Mouse (Mus musculus): ENCODE results near the gene Apoc1. TPM values are rescaled to one million over a fixed set of nuclear protein-coding genes. Genes with fewer than 3 reads are reported as not detected.
A peak's percentile ranks its signal among the peaks of the same experiment; 100 is the strongest.

Gene Apoc1
- 190 and 197 TPM in 2 replicates for polyA plus RNA-seq (2016; fragmentation: Nextera tagmentation; extraction: Ambion mirVana)

GRCm38 (mm10) chr7:19691873-19692865 is at the start of gene Apoc1:
TSS of gene Apoc1 (minus strand) at chr7:19692660.
- peaks cover under 1% of the 10 kb centered on the region; the same call in 1 of the 2 replicates for H3K27me3 ChIP-seq (replicated peaks)
- ATAC-seq, result no peak
- peak within 1 kb of the TSS; percentile 30; the same call in 1 of the 2 replicates for H3K9ac ChIP-seq
- WGBS (ENCODE audit: insufficient replicate concordance), result 51% methylated on average over 28 of the region's 28 CpGs
- peak within 1 kb of the TSS; percentile 89 for H3K27ac ChIP-seq
- H3K4me2 ChIP-seq, result peak within 1 kb of the TSS; percentile 45
- H3K36me3 ChIP-seq, result peaks cover 14% of the 10 kb centered on the region
- peaks cover 70% of the 10 kb centered on the region for H3K4me1 ChIP-seq
- no peaks in the 10 kb centered on the region for H3K9me3 ChIP-seq (replicated peaks)
- H3K4me3 ChIP-seq, result peak within 1 kb of the TSS; percentile 18

- 26% methylated on average over 8 of the region's 8 CpGs for WGBS (ENCODE audit: insufficient replicate concordance)
- H3K9ac ChIP-seq, result 0 out of 2 replicates have a peak overlapping the region, but pooled peaks have one; percentile 15
Measured at GRCm38 (mm10) chr7:19741329-19742031, 49.0 kb upstream of the Apoc1 start.

GRCm38 (mm10) chr7:19740269-19740668 is 47.8 kb upstream of the Apoc1 start:
- H3K9me3 ChIP-seq (replicated peaks), result no peaks in the 10 kb centered on the region
- no peaks in the 10 kb centered on the region for H3K27me3 ChIP-seq (replicated peaks)
- no peak overlapping the region for H3K9ac ChIP-seq
- no peak overlapping the region for H3K27ac ChIP-seq
- H3K4me1 ChIP-seq, result peaks cover 72% of the 10 kb centered on the region
- no peak overlapping the region for H3K4me2 ChIP-seq
- H3K4me3 ChIP-seq, result no peak overlapping the region
- 68% methylated on average over 11 of the region's 11 CpGs for WGBS (ENCODE audit: insufficient replicate concordance)
- no peak for ATAC-seq
- peaks cover 39% of the 10 kb centered on the region for H3K36me3 ChIP-seq

More at GRCm38 (mm10) chr7:19741329-19742031, 49.0 kb upstream of the Apoc1 start:
- Histone ChIP-seq H3K9me3 (replicated peaks) (no peaks in the 10 kb centered on the region), H3K27ac (peak overlapping the region; percentile 61), H3K4me1 (peaks cover 72% of the 10 kb centered on the region), H3K36me3 (peaks cover 33% of the 10 kb centered on the region), H3K4me3 (no peak overlapping the region), H3K27me3 (replicated peaks) (no peaks in the 10 kb centered on the region; the same call in 1 of the 2 replicates), H3K4me2 (peak overlapping the region; percentile 16; the same call in 1 of the 2 replicates)
- peak; percentile 25; the same call in 1 of the 2 replicates for ATAC-seq

GRCm38 (mm10) chr7:19738771-19739170 is 46.3 kb upstream of the Apoc1 start:
- H3K27me3 ChIP-seq (replicated peaks), result no peaks in the 10 kb centered on the region
- H3K36me3 ChIP-seq, result peaks cover 48% of the 10 kb centered on the region
- peaks cover 66% of the 10 kb centered on the region for H3K4me1 ChIP-seq
- H3K4me2 ChIP-seq, result no peak overlapping the region
- no peak for ATAC-seq
- H3K9me3 ChIP-seq (replicated peaks), result no peaks in the 10 kb centered on the region
- no peak overlapping the region for H3K9ac ChIP-seq
- 83% methylated on average over 3 of the region's 3 CpGs for WGBS (ENCODE audit: insufficient replicate concordance)
- H3K27ac ChIP-seq, result no peak overlapping the region
- no peak overlapping the region for H3K4me3 ChIP-seq

- Histone ChIP-seq H3K4me2 (peak overlapping the region; percentile 70), H3K36me3 (peaks cover 56% of the 10 kb centered on the region), H3K27me3 (replicated peaks) (no peaks in the 10 kb centered on the region), H3K27ac (peak overlapping the region; percentile 89), H3K9me3 (replicated peaks) (no peaks in the 10 kb centered on the region), H3K4me3 (peak overlapping the region; percentile 26; the same call in 1 of the 2 replicates), H3K9ac (peak overlapping the region; percentile 39), H3K4me1 (peaks cover 46% of the 10 kb centered on the region)
- peak; percentile 91 for ATAC-seq
- WGBS (ENCODE audit: insufficient replicate concordance), result 23% methylated on average over 15 of the region's 16 CpGs
Measured at GRCm38 (mm10) chr7:19736389-19737057, 44.1 kb upstream of the Apoc1 start.

GRCm38 (mm10) chr7:19734178-19734666 is 41.8 kb upstream of the Apoc1 start:
- no peak overlapping the region for H3K4me3 ChIP-seq
- H3K36me3 ChIP-seq, result peaks cover 71% of the 10 kb centered on the region
- no peaks in the 10 kb centered on the region for H3K9me3 ChIP-seq (replicated peaks)
- no peak for ATAC-seq
- no peak overlapping the region for H3K9ac ChIP-seq
- no peak overlapping the region for H3K27ac ChIP-seq
- no peak overlapping the region for H3K4me2 ChIP-seq
- peaks cover 36% of the 10 kb centered on the region for H3K4me1 ChIP-seq
- WGBS (ENCODE audit: insufficient replicate concordance), result 79% methylated on average over 10 of the region's 10 CpGs
- no peaks in the 10 kb centered on the region for H3K27me3 ChIP-seq (replicated peaks)

- H3K36me3 ChIP-seq, result peaks cover 81% of the 10 kb centered on the region
- 77% methylated on average over 4 of the region's 4 CpGs for WGBS (ENCODE audit: insufficient replicate concordance)
- H3K9me3 ChIP-seq (replicated peaks), result no peaks in the 10 kb centered on the region
- H3K4me2 ChIP-seq, result no peak overlapping the region
- H3K27me3 ChIP-seq (replicated peaks), result no peaks in the 10 kb centered on the region
- no peak overlapping the region for H3K9ac ChIP-seq
- no peak overlapping the region for H3K27ac ChIP-seq
- peaks cover 14% of the 10 kb centered on the region for H3K4me1 ChIP-seq
- H3K4me3 ChIP-seq, result no peak overlapping the region
- ATAC-seq, result no peak
Measured at GRCm38 (mm10) chr7:19726541-19726940, 34.1 kb upstream of the Apoc1 start.

- WGBS (ENCODE audit: insufficient replicate concordance), result 80% methylated on average over 12 of the region's 12 CpGs
- no peaks in the 10 kb centered on the region; the same call in 1 of the 2 replicates for H3K9me3 ChIP-seq (replicated peaks)
- no peak overlapping the region for H3K4me3 ChIP-seq
- no peak overlapping the region for H3K27ac ChIP-seq
- H3K9ac ChIP-seq, result no peak overlapping the region
- ATAC-seq, result no peak
- H3K4me2 ChIP-seq, result no peak overlapping the region
- H3K27me3 ChIP-seq (replicated peaks), result no peaks in the 10 kb centered on the region
- peaks cover 14% of the 10 kb centered on the region for H3K4me1 ChIP-seq
- peaks cover 79% of the 10 kb centered on the region for H3K36me3 ChIP-seq
Measured at GRCm38 (mm10) chr7:19724167-19724566, 31.7 kb upstream of the Apoc1 start.

GRCm38 (mm10) chr7:19722754-19723195 is 30.3 kb upstream of the Apoc1 start:
- no peaks in the 10 kb centered on the region for H3K27me3 ChIP-seq (replicated peaks)
- H3K4me1 ChIP-seq, result peaks cover 14% of the 10 kb centered on the region
- 65% methylated on average over 6 of the region's 6 CpGs for WGBS (ENCODE audit: insufficient replicate concordance)
- H3K9me3 ChIP-seq (replicated peaks), result no peaks in the 10 kb centered on the region; the same call in 1 of the 2 replicates
- no peak overlapping the region for H3K4me2 ChIP-seq
- no peak overlapping the region for H3K27ac ChIP-seq
- H3K4me3 ChIP-seq, result no peak overlapping the region
- peak; percentile 61; the same call in 1 of the 2 replicates for ATAC-seq
- no peak overlapping the region for H3K9ac ChIP-seq
- peaks cover 71% of the 10 kb centered on the region for H3K36me3 ChIP-seq

GRCm38 (mm10) chr7:19719200-19719599 is 26.7 kb upstream of the Apoc1 start:
- H3K9me3 ChIP-seq (replicated peaks), result no peaks in the 10 kb centered on the region; the same call in 1 of the 2 replicates
- no peaks in the 10 kb centered on the region for H3K27me3 ChIP-seq (replicated peaks)
- H3K4me2 ChIP-seq, result no peak overlapping the region
- no peak overlapping the region for H3K27ac ChIP-seq
- 71% methylated on average over 4 of the region's 4 CpGs for WGBS (ENCODE audit: insufficient replicate concordance)
- no peak overlapping the region for H3K9ac ChIP-seq
- H3K4me1 ChIP-seq, result peaks cover 36% of the 10 kb centered on the region
- peaks cover 41% of the 10 kb centered on the region for H3K36me3 ChIP-seq
- H3K4me3 ChIP-seq, result no peak overlapping the region
- ATAC-seq, result no peak

- Histone ChIP-seq H3K9ac (no peak overlapping the region), H3K4me2 (no peak overlapping the region), H3K27me3 (replicated peaks) (no peaks in the 10 kb centered on the region), H3K9me3 (replicated peaks) (no peaks in the 10 kb centered on the region; the same call in 1 of the 2 replicates), H3K27ac (no peak overlapping the region), H3K36me3 (peaks cover 45% of the 10 kb centered on the region), H3K4me3 (no peak overlapping the region), H3K4me1 (peaks cover 41% of the 10 kb centered on the region)
- ATAC-seq, result no peak
- WGBS (ENCODE audit: insufficient replicate concordance), result 77% methylated on average over 5 of the region's 5 CpGs
Measured at GRCm38 (mm10) chr7:19718297-19718952, 26.0 kb upstream of the Apoc1 start.

Measured in liver, embryonic 12.5 days (tissue).